Mouse (Mus musculus): ENCODE results near the gene Tor1a. TPM values are rescaled to one million over a fixed set of nuclear protein-coding genes. Genes with fewer than 3 reads are reported as not detected.
"Not testable (repeated sequence)": the region's sequence is repeated elsewhere in the genome, so short reads cannot be mapped to it uniquely, and the experiment has no call there.

The Tor1a gene
- total RNA-seq, 4 experiments from 2014 or later: 32.6 to 42.3 (median 37.4) TPM

- DNase-seq: no peak
These were observed 12.9 kb downstream of the Tor1a start for GRCm38 (mm10) chr2:30954797-30955196.

- peak; percentile 80 for DNase-seq
These were observed 14.8 kb downstream of the Tor1a start, which contains the start of gene Tor1b for GRCm38 (mm10) chr2:30952824-30953490. TSS of gene Tor1b (plus strand) at chr2:30952959.

GRCm38 (mm10) chr2:30952457-30952823 is 15.3 kb downstream of the Tor1a start:
- no peak for DNase-seq

GRCm38 (mm10) chr2:30942603-30943011 is 25.1 kb downstream of the Tor1a start:
- peak; percentile 49 for DNase-seq

GRCm38 (mm10) chr2:30942116-30942515 is 25.6 kb downstream of the Tor1a start:
- DNase-seq: not testable (repeated sequence)

- no peak for DNase-seq
These were observed 26.1 kb downstream of the Tor1a start for GRCm38 (mm10) chr2:30941586-30941985.

- no peak for DNase-seq
These were observed 29.1 kb downstream of the Tor1a start for GRCm38 (mm10) chr2:30938574-30938991.

- no peak for DNase-seq
These were observed 30.0 kb downstream of the Tor1a start for GRCm38 (mm10) chr2:30937731-30938130.

- DNase-seq: no peak
These were observed 30.9 kb downstream of the Tor1a start for GRCm38 (mm10) chr2:30936808-30937207.

GRCm38 (mm10) chr2:30933917-30934450 is 33.7 kb downstream of the Tor1a start:
- peak; percentile 64 for DNase-seq

GRCm38 (mm10) chr2:30933032-30933431 is 34.7 kb downstream of the Tor1a start:
- DNase-seq: no peak

GRCm38 (mm10) chr2:30931922-30932321 is 35.8 kb downstream of the Tor1a start:
- DNase-seq: no peak

- not testable (repeated sequence) for DNase-seq
These were observed 36.9 kb downstream of the Tor1a start for GRCm38 (mm10) chr2:30930846-30931245.

- peak; percentile 80 for DNase-seq
These were observed 38.2 kb downstream of the Tor1a start, which contains the start of gene Ptges for GRCm38 (mm10) chr2:30929483-30930045. TSS of gene Ptges (minus strand) at chr2:30929863.

GRCm38 (mm10) chr2:30928893-30929482 is 38.7 kb downstream of the Tor1a start:
- DNase-seq: peak; percentile 74

- DNase-seq: peak; percentile 65
These were observed 39.7 kb downstream of the Tor1a start for GRCm38 (mm10) chr2:30927844-30928628.

GRCm38 (mm10) chr2:30927151-30927781 is 40.5 kb downstream of the Tor1a start:
- DNase-seq: no peak

GRCm38 (mm10) chr2:30926381-30926780 is 41.4 kb downstream of the Tor1a start:
- DNase-seq: no peak

- no peak for DNase-seq
These were observed 42.6 kb downstream of the Tor1a start for GRCm38 (mm10) chr2:30925181-30925580.

- no peak for DNase-seq
These were observed 44.6 kb downstream of the Tor1a start for GRCm38 (mm10) chr2:30923099-30923498.

- peak; percentile 83 for DNase-seq
These were observed 47.5 kb downstream of the Tor1a start for GRCm38 (mm10) chr2:30920216-30920615.

GRCm38 (mm10) chr2:30918780-30919329 is 48.9 kb downstream of the Tor1a start:
- DNase-seq: no peak

Measured in adrenal gland, adult 8-10 months (tissue).